Mouse (Mus musculus): ENCODE data around the gene Imp4.
"Not testable (repeated sequence)": the region's sequence is repeated elsewhere in the genome, so short reads cannot be mapped to it uniquely, and the experiment has no call there.

Gene Imp4

DNA sequence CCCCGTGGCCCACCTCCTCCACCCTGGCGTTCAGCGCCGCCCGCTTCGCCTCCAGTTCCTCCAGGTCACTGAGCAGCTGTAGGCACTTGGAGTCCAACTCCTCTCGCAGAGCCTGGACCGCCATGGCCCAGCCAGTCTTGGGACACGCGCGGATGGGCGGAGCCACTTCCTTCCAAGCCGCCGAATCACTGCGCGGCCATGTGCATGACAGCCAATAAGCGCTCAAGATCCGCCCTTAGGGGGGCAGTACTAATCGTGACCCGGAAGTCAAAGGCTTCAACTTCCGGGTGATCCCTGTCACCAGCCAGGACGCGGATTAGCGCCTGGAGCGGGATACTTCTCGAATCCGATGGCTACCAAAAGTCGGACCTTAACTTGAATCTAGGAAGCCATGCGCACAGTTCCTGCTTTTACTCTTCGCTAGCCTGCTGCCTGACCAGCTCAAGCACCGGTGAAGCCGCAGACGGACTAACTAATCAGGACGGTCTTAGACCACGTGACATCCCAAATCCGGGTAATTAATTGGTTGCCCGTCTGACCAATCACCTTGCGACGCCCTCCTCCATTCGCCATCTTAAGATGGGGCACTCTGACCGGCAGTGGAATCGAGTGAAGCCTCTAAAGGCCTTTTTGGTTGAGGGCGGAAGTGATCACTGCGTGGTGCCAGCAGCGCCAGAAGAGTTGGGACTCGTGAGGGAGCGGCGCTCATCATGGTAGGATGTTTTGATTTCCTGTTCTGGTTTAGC lies at the start of gene Imp4, which contains the start of gene Ccdc115:
Gene Imp4 (plus strand): TSS at position 637 of the 746 bp plus-strand sequence.
Gene Ccdc115 (minus strand): TSS at position 458 of the 746 bp plus-strand sequence.
- DNase-seq (ENCODE audit: low read depth, low spot score), result peak; percentile 99

GRCm38 (mm10) chr1:34396321-34396720 lies 43.3 kb upstream of the Imp4 start:
- no peaks in the 10 kb centered on the region for H3K36me3 ChIP-seq (ENCODE audit: control insufficient read depth, insufficient read depth, low read length, poor library complexity, severe bottlenecking)
- no peaks in the 10 kb centered on the region for H3K27me3 ChIP-seq (ENCODE audit: control insufficient read depth, insufficient read depth, low read length, poor library complexity, severe bottlenecking)
- no peak for DNase-seq (ENCODE audit: low read depth, low spot score)

More for the DNA sequence above, at the start of gene Imp4, which contains the start of gene Ccdc115:
- Histone ChIP-seq H3K36me3 (ENCODE audit: control insufficient read depth, insufficient read depth, low read length, poor library complexity, severe bottlenecking) (peaks cover 11% of the 10 kb centered on the region), H3K27me3 (ENCODE audit: control insufficient read depth, insufficient read depth, low read length, poor library complexity, severe bottlenecking) (no peaks in the 10 kb centered on the region)

- no peaks in the 10 kb centered on the region for H3K36me3 ChIP-seq (ENCODE audit: control insufficient read depth, insufficient read depth, low read length, poor library complexity, severe bottlenecking)
- H3K27me3 ChIP-seq (ENCODE audit: control insufficient read depth, insufficient read depth, low read length, poor library complexity, severe bottlenecking), result no peaks in the 10 kb centered on the region
- no peak for DNase-seq (ENCODE audit: low read depth, low spot score)
These were observed 40.3 kb upstream of the Imp4 start for GRCm38 (mm10) chr1:34399182-34399953.

DNA sequence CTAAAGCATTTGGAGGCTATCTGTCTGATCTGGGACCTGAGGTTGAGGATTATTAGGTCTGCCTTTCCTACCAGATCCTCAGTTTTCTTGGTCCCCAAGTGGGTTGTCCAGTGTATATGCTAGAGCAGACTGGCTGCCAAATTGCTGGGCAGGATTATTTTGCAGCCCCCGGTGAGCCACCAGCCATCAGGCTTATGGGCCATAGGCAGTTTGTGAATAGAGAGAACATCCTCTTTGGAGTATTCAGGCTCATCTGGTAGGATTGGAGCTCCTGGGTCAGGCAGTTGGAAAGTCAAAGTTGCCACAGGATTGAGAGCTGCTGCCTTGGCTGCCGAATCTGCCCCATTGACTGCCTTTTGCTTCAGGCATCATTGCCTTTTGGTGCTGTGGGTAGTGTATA lies 11.2 kb upstream of the Imp4 start:
- Histone ChIP-seq H3K36me3 (ENCODE audit: control insufficient read depth, insufficient read depth, low read length, poor library complexity, severe bottlenecking) (no peaks in the 10 kb centered on the region), H3K27me3 (ENCODE audit: control insufficient read depth, insufficient read depth, low read length, poor library complexity, severe bottlenecking) (no peaks in the 10 kb centered on the region)
- no peak for DNase-seq (ENCODE audit: low read depth, low spot score)

GRCm38 (mm10) chr1:34429281-34429680 lies 10.4 kb upstream of the Imp4 start:
- no peak for DNase-seq (ENCODE audit: low read depth, low spot score)
- Histone ChIP-seq H3K36me3 (ENCODE audit: control insufficient read depth, insufficient read depth, low read length, poor library complexity, severe bottlenecking) (no peaks in the 10 kb centered on the region), H3K27me3 (ENCODE audit: control insufficient read depth, insufficient read depth, low read length, poor library complexity, severe bottlenecking) (no peaks in the 10 kb centered on the region)

- H3K27me3 ChIP-seq (ENCODE audit: control insufficient read depth, insufficient read depth, low read length, poor library complexity, severe bottlenecking), result no peaks in the 10 kb centered on the region
- no peak for DNase-seq (ENCODE audit: low read depth, low spot score)
- no peaks in the 10 kb centered on the region for H3K36me3 ChIP-seq (ENCODE audit: control insufficient read depth, insufficient read depth, low read length, poor library complexity, severe bottlenecking)
These were observed 8.7 kb upstream of the Imp4 start for GRCm38 (mm10) chr1:34430981-34431380.

DNA sequence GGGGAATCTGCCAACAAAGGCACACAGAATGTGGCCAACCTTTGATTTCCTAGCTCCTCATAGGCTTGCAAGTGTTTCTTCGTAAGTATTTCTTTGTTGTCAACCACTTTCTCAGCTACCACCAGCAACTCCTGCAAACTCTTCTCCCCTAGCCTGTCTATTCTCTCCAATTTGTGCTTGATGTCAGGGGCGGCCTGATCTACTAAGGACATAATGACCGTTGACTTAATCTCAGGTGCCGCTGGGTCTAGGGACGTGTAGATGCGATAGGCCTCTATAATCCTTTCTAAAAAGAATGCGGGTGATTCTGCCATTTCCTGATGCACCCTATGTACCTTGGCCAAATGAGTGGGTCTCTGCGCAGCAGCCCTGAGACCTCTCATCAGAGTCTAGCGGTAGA lies 8.2 kb upstream of the Imp4 start:
- H3K36me3 ChIP-seq (ENCODE audit: control insufficient read depth, insufficient read depth, low read length, poor library complexity, severe bottlenecking), result no peaks in the 10 kb centered on the region
- DNase-seq (ENCODE audit: low read depth, low spot score), result no peak
- H3K27me3 ChIP-seq (ENCODE audit: control insufficient read depth, insufficient read depth, low read length, poor library complexity, severe bottlenecking), result no peaks in the 10 kb centered on the region

GRCm38 (mm10) chr1:34432411-34432775 lies 7.3 kb upstream of the Imp4 start:
- H3K36me3 ChIP-seq (ENCODE audit: control insufficient read depth, insufficient read depth, low read length, poor library complexity, severe bottlenecking), result no peaks in the 10 kb centered on the region; the same call in 1 of the 2 replicates
- DNase-seq (ENCODE audit: low read depth, low spot score), result no peak
- no peaks in the 10 kb centered on the region for H3K27me3 ChIP-seq (ENCODE audit: control insufficient read depth, insufficient read depth, low read length, poor library complexity, severe bottlenecking)

- DNase-seq (ENCODE audit: low read depth, low spot score), result peak; percentile 59
- Histone ChIP-seq H3K36me3 (ENCODE audit: control insufficient read depth, insufficient read depth, low read length, poor library complexity, severe bottlenecking) (no peaks in the 10 kb centered on the region; the same call in 1 of the 2 replicates), H3K27me3 (ENCODE audit: control insufficient read depth, insufficient read depth, low read length, poor library complexity, severe bottlenecking) (no peaks in the 10 kb centered on the region)
These were observed 6.7 kb upstream of the Imp4 start for GRCm38 (mm10) chr1:34432776-34433481.

- peak; percentile 51 for DNase-seq (ENCODE audit: low read depth, low spot score)
- no peaks in the 10 kb centered on the region for H3K27me3 ChIP-seq (ENCODE audit: control insufficient read depth, insufficient read depth, low read length, poor library complexity, severe bottlenecking)
- H3K36me3 ChIP-seq (ENCODE audit: control insufficient read depth, insufficient read depth, low read length, poor library complexity, severe bottlenecking), result no peaks in the 10 kb centered on the region; the same call in 1 of the 2 replicates
These were observed 5.6 kb upstream of the Imp4 start for GRCm38 (mm10) chr1:34433891-34434521.

- Histone ChIP-seq H3K36me3 (ENCODE audit: control insufficient read depth, insufficient read depth, low read length, poor library complexity, severe bottlenecking) (no peaks in the 10 kb centered on the region; the same call in 1 of the 2 replicates), H3K27me3 (ENCODE audit: control insufficient read depth, insufficient read depth, low read length, poor library complexity, severe bottlenecking) (no peaks in the 10 kb centered on the region)
- DNase-seq (ENCODE audit: low read depth, low spot score), result peak; percentile 95
These were observed 4.9 kb upstream of the Imp4 start for GRCm38 (mm10) chr1:34434660-34435160.

- no peak for DNase-seq (ENCODE audit: low read depth, low spot score)
- Histone ChIP-seq H3K27me3 (ENCODE audit: control insufficient read depth, insufficient read depth, low read length, poor library complexity, severe bottlenecking) (no peaks in the 10 kb centered on the region), H3K36me3 (ENCODE audit: control insufficient read depth, insufficient read depth, low read length, poor library complexity, severe bottlenecking) (no peaks in the 10 kb centered on the region; the same call in 1 of the 2 replicates)
These were observed 4.1 kb upstream of the Imp4 start for GRCm38 (mm10) chr1:34435371-34436120.

DNA sequence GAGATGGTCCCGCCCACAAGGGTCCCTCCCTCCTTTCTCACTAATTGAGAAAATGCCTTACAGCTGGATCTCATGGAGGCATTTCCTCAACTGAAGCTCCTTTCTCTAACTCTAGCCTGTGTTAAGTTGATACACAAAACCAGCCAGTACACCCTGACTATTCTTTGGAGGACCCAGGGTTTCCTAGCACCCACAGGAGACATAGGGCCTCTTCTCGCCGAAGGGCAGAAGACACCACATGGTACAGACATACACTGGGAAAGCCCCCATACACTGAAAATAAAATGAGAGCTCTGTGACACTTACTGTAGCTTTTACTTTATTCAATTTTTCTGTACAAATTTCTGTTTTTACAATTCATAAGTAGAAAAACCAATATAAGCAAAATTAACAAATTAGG lies 3.3 kb upstream of the Imp4 start:
- no peak for DNase-seq (ENCODE audit: low read depth, low spot score)
- Histone ChIP-seq H3K36me3 (ENCODE audit: control insufficient read depth, insufficient read depth, low read length, poor library complexity, severe bottlenecking) (no peaks in the 10 kb centered on the region; the same call in 1 of the 2 replicates), H3K27me3 (ENCODE audit: control insufficient read depth, insufficient read depth, low read length, poor library complexity, severe bottlenecking) (no peaks in the 10 kb centered on the region)

DNA sequence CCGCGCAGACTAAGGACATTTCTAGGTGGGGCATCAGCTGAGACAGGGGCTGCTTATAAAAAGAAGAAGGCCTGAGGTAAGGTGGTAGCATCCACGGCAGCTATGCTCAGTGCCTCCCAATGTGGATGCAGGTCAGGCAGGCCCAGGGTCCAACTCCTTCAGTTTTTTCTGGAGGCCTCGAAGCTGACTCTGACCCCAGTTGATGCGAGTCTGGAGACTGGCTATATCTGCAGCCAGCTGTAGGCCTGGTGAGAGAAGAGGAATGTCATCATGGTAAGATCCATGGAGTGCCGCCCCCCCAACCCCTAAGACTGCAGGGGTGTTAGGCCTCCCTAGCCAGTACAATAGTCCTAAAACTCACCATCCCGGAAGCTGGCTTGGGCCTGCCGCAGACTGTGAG lies 2.3 kb upstream of the Imp4 start:
- H3K27me3 ChIP-seq (ENCODE audit: control insufficient read depth, insufficient read depth, low read length, poor library complexity, severe bottlenecking); H3K36me3 ChIP-seq (ENCODE audit: control insufficient read depth, insufficient read depth, low read length, poor library complexity, severe bottlenecking); DNase-seq (ENCODE audit: low read depth, low spot score): not testable (repeated sequence)

Data from splenic B cell, adult 2 months (primary cell).